Mouse (Mus musculus): ENCODE measurements at regions not wholly inside any gene's neighbourhood (a gene's known extent, or its start where the extent isn't known, plus 50 kb on each side); places are given as distances from the start of the nearest gene placed in this dataset. TPM values are rescaled to one million over a fixed set of nuclear protein-coding genes. Genes with fewer than 3 reads are reported as not detected.

MicroRNAs in the stretch of these regions (microRNA counts, 519-probe panel; counts per million panel counts)
- microRNA mmu-miR-137: 3,010 counts per million, percentile 77 among the panel's probes with 10 or more counts

Small RNAs in the stretch of these regions (microRNA-seq; reads per million reads assigned to microRNA genes)
- gene Gm24155: not detected
- 2,151 reads per million, percentile 80 among the genes with 10 or more reads in this experiment for gene Mir137
